Comparison of ENCODE assay signal across 9 mouse cellular contexts in the genomic region with DNA sequence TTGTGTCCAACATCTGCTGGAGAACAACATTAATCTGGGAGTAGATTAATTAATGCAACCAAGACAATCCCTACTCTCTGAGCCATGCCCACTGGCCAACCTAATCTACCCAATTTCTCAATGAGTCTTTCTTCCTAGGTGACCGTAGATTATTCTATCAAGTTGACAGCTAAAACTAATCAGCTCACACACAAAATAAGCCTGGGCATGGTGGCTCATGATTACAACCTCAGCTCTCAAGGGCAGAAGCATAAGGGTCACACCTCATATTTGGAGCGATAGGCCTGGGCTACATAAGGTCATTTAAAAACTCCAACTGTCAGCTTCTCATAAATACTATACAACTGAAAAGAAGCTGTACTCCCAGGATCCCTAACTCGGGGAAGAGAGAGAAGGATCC. TPM values are rescaled to one million over a fixed set of nuclear protein-coding genes. Genes with fewer than 3 reads are reported as not detected.
DNase-seq lines count a peak whose midpoint lies in the region; ATAC-seq and TF ChIP-seq lines count a peak whose summit lies in the region.
"Had no signal": no experiment of that assay in that cellular context is flagged by ENCODE, and none has a peak within 500 bp of the region (broad histone marks: within the 10 kb centered on the region; RNA-seq: fewer than 3 reads in every experiment).

No protein-coding gene starts in this region.

- no peaks in the 10 kb centered on the region for H3K9me3 ChIP-seq in heart, embryonic 15.5 days (replicated peaks)
- H3K9me3 ChIP-seq in MEL (replicated peaks; ENCODE audit: insufficient read depth, low read length): no peaks in the 10 kb centered on the region
- no peaks in the 10 kb centered on the region for H3K9me3 ChIP-seq in hindbrain, embryonic 10.5 days
- H3K9me3 ChIP-seq in midbrain, embryonic 11.5 days (ENCODE audit: control insufficient read depth, low read length): no peaks in the 10 kb centered on the region

- peaks cover 40% of the 10 kb centered on the region for H3K79me2 ChIP-seq in MEL (ENCODE audit: control insufficient read depth, insufficient read depth, low read length, poor library complexity)

- intact Hi-C loops in left cerebral cortex, postnatal 36 days (cut with DNase I): loop anchor here (2.0 kb wide), 1 partner anchor 105 kb away; the partner anchor contains the start of genes Mitd1 and Mrpl30

- peak overlapping the region; percentile 86 for H3K9ac ChIP-seq in heart, embryonic 15.5 days
- peak overlapping the region; percentile 90 for H3K9ac ChIP-seq in MEL (ENCODE audit: control insufficient read depth, low read depth, low read length, poor library complexity, severe bottlenecking)
- H3K9ac ChIP-seq in midbrain, embryonic 11.5 days (ENCODE audit: low read length): peak overlapping the region; percentile 72

- H3K27ac ChIP-seq in heart, embryonic 15.5 days: peak overlapping the region; percentile 95
- H3K27ac ChIP-seq in MEL (ENCODE audit: control insufficient read depth, low read depth, low read length): no peak overlapping the region
- peak overlapping the region; percentile 96 for H3K27ac ChIP-seq in hindbrain, embryonic 10.5 days
- no peak overlapping the region for H3K27ac ChIP-seq in midbrain, embryonic 11.5 days (ENCODE audit: low read depth, low read length)

- no peak for TF ChIP-seq RAD21 in MEL (IDR thresholded peaks at IDR 0.05; ENCODE audit: low read depth, low read length)

- peaks cover 38% of the 10 kb centered on the region for H3K36me3 ChIP-seq in heart, embryonic 15.5 days
- peaks cover 8 to 19% of the 10 kb centered on the region in 2 experiments for H3K36me3 ChIP-seq in MEL (ENCODE audit: control insufficient read depth in 1 of 2, insufficient read depth in 2 of 2, low read length in 2 of 2)
- peaks cover 44% of the 10 kb centered on the region for H3K36me3 ChIP-seq in hindbrain, embryonic 10.5 days
- H3K36me3 ChIP-seq in midbrain, embryonic 11.5 days (ENCODE audit: control insufficient read depth, insufficient read depth, low read length): peaks cover 9% of the 10 kb centered on the region; the same call in 1 of the 2 replicates

- TF ChIP-seq POLR2A in MEL (IDR thresholded peaks at IDR 0.05; ENCODE audit: control insufficient read depth in 1 of 2, insufficient read depth in 1 of 2, low read depth in 1 of 2, low read length in 2 of 2, poor library complexity in 1 of 2): no peak

- peak overlapping the region; percentile 91 for H3K4me2 ChIP-seq in heart, embryonic 15.5 days
- H3K4me2 ChIP-seq in midbrain, embryonic 11.5 days: peak overlapping the region; percentile 49

- H3K27me3 ChIP-seq in heart, embryonic 15.5 days: no peaks in the 10 kb centered on the region
- H3K27me3 ChIP-seq in MEL (ENCODE audit: control insufficient read depth in 1 of 2, insufficient read depth in 2 of 2, low read length in 2 of 2): no peaks in the 10 kb centered on the region
- no peaks in the 10 kb centered on the region for H3K27me3 ChIP-seq in hindbrain, embryonic 10.5 days (ENCODE audit: insufficient read depth, poor library complexity, severe bottlenecking)
- no peaks in the 10 kb centered on the region for H3K27me3 ChIP-seq in midbrain, embryonic 11.5 days (ENCODE audit: control insufficient read depth, insufficient read depth, low read length)

- no peak for ATAC-seq in heart, embryonic 15.5 days (replicated peaks; ENCODE audit: insufficient number of reproducible peaks, insufficient read depth, low FRiP score, low read depth)
- ATAC-seq in midbrain, embryonic 11.5 days (ENCODE audit: low FRiP score): no peak

- no peak for TF ChIP-seq CTCF in MEL (IDR thresholded peaks at IDR 0.05 in 2 of 3, conservative IDR thresholded peaks at IDR 0.05 in 1 of 3; ENCODE audit: control insufficient read depth in 1 of 3, insufficient read depth in 1 of 3, low read depth in 2 of 3, low read length in 3 of 3, poor library complexity in 1 of 3, severe bottlenecking in 1 of 3)

- peak overlapping the region; percentile 97 for H3K4me3 ChIP-seq in heart, embryonic 15.5 days
- peak overlapping the region; percentile 90 to 94 for H3K4me3 ChIP-seq in MEL (ENCODE audit: control insufficient read depth in 1 of 2, insufficient read depth in 1 of 2, low read depth in 2 of 2, low read length in 2 of 2)
- H3K4me3 ChIP-seq in hindbrain, embryonic 10.5 days: peak overlapping the region; percentile 98
- H3K4me3 ChIP-seq in midbrain, embryonic 11.5 days (ENCODE audit: low read depth, low read length): peak overlapping the region; percentile 93

- DNase-seq in heart, postnatal 4 days: no peak
- DNase-seq in MEL (ENCODE audit: low read depth, low spot score): no peak
- DNase-seq in hindbrain, embryonic 10.5 days (ENCODE audit: low spot score): no peak
- no peak for DNase-seq in midbrain, embryonic 11.5 days (ENCODE audit: low spot score, missing footprints)
- DNase-seq in adrenal gland, adult 2 months: no peak
- no peak for DNase-seq in spleen, adult 12 weeks (ENCODE audit: low spot score)
- no peak for DNase-seq in left cerebral cortex, postnatal 36 days (ENCODE audit: low spot score in 2 of 2)

- no peak for TF ChIP-seq EP300 in MEL (IDR thresholded peaks at IDR 0.05; ENCODE audit: low read depth in 1 of 2, low read length in 2 of 2)

- 35% methylated on average over 3 of the region's 3 CpGs for WGBS in heart, embryonic 15.5 days
- 45% methylated on average over 3 of the region's 3 CpGs for WGBS in hindbrain, embryonic 10.5 days
- WGBS in midbrain, embryonic 11.5 days: 55% methylated on average over 3 of the region's 3 CpGs

- peaks cover 20% of the 10 kb centered on the region for H3K4me1 ChIP-seq in heart, embryonic 15.5 days (replicated peaks)
- peaks cover 10 to 15% of the 10 kb centered on the region in 2 experiments for H3K4me1 ChIP-seq in MEL (ENCODE audit: control insufficient read depth in 1 of 2, insufficient read depth in 2 of 2, low read length in 2 of 2)
- peaks cover 18% of the 10 kb centered on the region for H3K4me1 ChIP-seq in hindbrain, embryonic 10.5 days (replicated peaks)
- H3K4me1 ChIP-seq in midbrain, embryonic 11.5 days (ENCODE audit: control insufficient read depth, insufficient read depth, low read length): peaks cover 13% of the 10 kb centered on the region

TF ChIP-seq in MEL, 35 proteins besides CTCF, POLR2A, EP300 and RAD21 (continues in another document):
- TF ChIP-seq MXI1 (IDR thresholded peaks at IDR 0.05; ENCODE audit: low read depth, low read length) (no peak), TAL1 (IDR thresholded peaks at IDR 0.05; ENCODE audit: low read length) (no peak), MAFK (IDR thresholded peaks at IDR 0.05; ENCODE audit: borderline replicate concordance, low read depth, low read length) (no peak), ZMIZ1 (IDR thresholded peaks at IDR 0.05; ENCODE audit: low read depth, low read length) (no peak), ZC3H11A (IDR thresholded peaks at IDR 0.05; ENCODE audit: low read depth, low read length) (no peak), MYB (IDR thresholded peaks at IDR 0.05; ENCODE audit: low read depth, low read length) (no peak), USF2 (IDR thresholded peaks at IDR 0.05; ENCODE audit: borderline replicate concordance in 1 of 2, insufficient read depth in 1 of 2, low read depth in 1 of 2, low read length in 2 of 2) (no peak), MAX (IDR thresholded peaks at IDR 0.05; ENCODE audit: low read length) (no peak), JUND (IDR thresholded peaks at IDR 0.05; ENCODE audit: low read depth, low read length) (no peak), POLR2AphosphoS5 (IDR thresholded peaks at IDR 0.05; ENCODE audit: borderline replicate concordance, low read depth, low read length) (no peak), ETS1 (IDR thresholded peaks at IDR 0.05; ENCODE audit: low read depth, low read length) (no peak), GABPA (IDR thresholded peaks at IDR 0.05; ENCODE audit: low read depth, low read length) (no peak), UBTF (IDR thresholded peaks at IDR 0.05; ENCODE audit: borderline replicate concordance, insufficient read depth, low read depth, low read length) (no peak), CHD1 (IDR thresholded peaks at IDR 0.05; ENCODE audit: low read depth, low read length) (no peak), SMC3 (IDR thresholded peaks at IDR 0.05; ENCODE audit: low read depth, low read length) (no peak)

RNA-seq across cellular contexts. Expression of gene Txndc9, which starts 1.5 kb away (rescaled TPM):
- 100 and 103 TPM in 2 replicates for polyA plus RNA-seq in heart, embryonic 15.5 days (2015; fragmentation: Nextera tagmentation; extraction: Ambion mirVana)
- 10 to 100 TPM; 67.9 to 72.0 TPM for total RNA-seq in heart, postnatal 4 days (2021)
- total RNA-seq in MEL (2012; rRNA removed): 59.5 and 65.5 TPM in 2 replicates
- polyA plus RNA-seq in MEL (2012; ENCODE audit: insufficient read depth in 1 of 2, insufficient read length in 2 of 2, low read depth in 1 of 2, low replicate concordance in 2 of 2, missing spikeins in 1 of 2): 100 to 1,000 TPM in 1 of 2 experiments, 10 to 100 TPM in 1; 74.6 to 102 TPM
- 166 and 167 TPM in 2 replicates for polyA plus RNA-seq in hindbrain, embryonic 10.5 days (2016; fragmentation: Nextera tagmentation; extraction: Ambion mirVana)
- polyA plus RNA-seq in midbrain, embryonic 11.5 days (2014; fragmentation: Nextera tagmentation; extraction: Ambion mirVana): 176 and 188 TPM in 2 replicates
- 10 to 100 TPM; 67.1 to 84.1 TPM for total RNA-seq in adrenal gland, adult 2 months (2021)
- polyA plus RNA-seq in adrenal gland, adult 2 months (2012; rRNA removed): 2.3 and 2.8 TPM in 2 replicates
- 10 to 100 TPM; 61.1 to 61.4 TPM for total RNA-seq in left cerebral cortex, postnatal 36 days (2021)

RNA-seq across cellular contexts. Expression of gene Eif5b, which starts 1.6 kb away (rescaled TPM):
- polyA plus RNA-seq in heart, embryonic 15.5 days (2015; fragmentation: Nextera tagmentation; extraction: Ambion mirVana): 16.8 and 18.7 TPM in 2 replicates
- 10 to 100 TPM; 36.4 to 36.7 TPM for total RNA-seq in heart, postnatal 4 days (2021)
- 24.2 and 30.3 TPM in 2 replicates for total RNA-seq in MEL (2012; rRNA removed)
- 100 to 1,000 TPM in 1 of 2 experiments, 10 to 100 TPM in 1; 67.2 to 186 TPM for polyA plus RNA-seq in MEL (2012; ENCODE audit: insufficient read depth in 1 of 2, insufficient read length in 2 of 2, low read depth in 1 of 2, low replicate concordance in 2 of 2, missing spikeins in 1 of 2)
- 16.4 and 25.6 TPM in 2 replicates for polyA plus RNA-seq in hindbrain, embryonic 10.5 days (2016; fragmentation: Nextera tagmentation; extraction: Ambion mirVana)
- 27.6 and 28.9 TPM in 2 replicates for polyA plus RNA-seq in midbrain, embryonic 11.5 days (2014; fragmentation: Nextera tagmentation; extraction: Ambion mirVana)
- total RNA-seq in adrenal gland, adult 2 months (2021): 10 to 100 TPM; 43.0 to 48.3 TPM
- 1.1 and 1.5 TPM in 2 replicates for polyA plus RNA-seq in adrenal gland, adult 2 months (2012; rRNA removed)
- total RNA-seq in left cerebral cortex, postnatal 36 days (2021): 10 to 100 TPM; 33.0 to 40.3 TPM

RNA-seq across cellular contexts. Expression of gene Lyg1, which starts 38.7 kb away (rescaled TPM):
- not detected in 2 replicates for polyA plus RNA-seq in heart, embryonic 15.5 days (2015; fragmentation: Nextera tagmentation; extraction: Ambion mirVana)
- total RNA-seq in heart, postnatal 4 days (2021): not detected
- total RNA-seq in MEL (2012; rRNA removed): not detected in 2 replicates
- not detected for polyA plus RNA-seq in MEL (2012; ENCODE audit: insufficient read depth in 1 of 2, insufficient read length in 2 of 2, low read depth in 1 of 2, low replicate concordance in 2 of 2, missing spikeins in 1 of 2)
- not detected in 2 replicates for polyA plus RNA-seq in hindbrain, embryonic 10.5 days (2016; fragmentation: Nextera tagmentation; extraction: Ambion mirVana)
- polyA plus RNA-seq in midbrain, embryonic 11.5 days (2014; fragmentation: Nextera tagmentation; extraction: Ambion mirVana): not detected in 2 replicates
- not detected for total RNA-seq in adrenal gland, adult 2 months (2021)
- not detected in 2 replicates for polyA plus RNA-seq in adrenal gland, adult 2 months (2012; rRNA removed)
- not detected for total RNA-seq in left cerebral cortex, postnatal 36 days (2021)
- total RNA-seq: gastrocnemius, adult 8-10 months had no signal

Comparison
In these comparisons a context has a peak if more than half of its experiments do, and no peak if none do; other contexts are left out.
1. H3K27ac ChIP-seq: peak in heart, embryonic 15.5 days (single experiment) and hindbrain, embryonic 10.5 days (single experiment); none in MEL (single experiment) and midbrain, embryonic 11.5 days (single experiment).
2. RNA of gene Txndc9, which starts 1.5 kb away (polyA plus RNA-seq): 176 to 188 TPM in midbrain, embryonic 11.5 days, 166 to 167 TPM in hindbrain, embryonic 10.5 days, 100 to 103 TPM in heart, embryonic 15.5 days and 74.6 to 102 TPM in MEL; 2.3 to 2.8 TPM in adrenal gland, adult 2 months; every median in the first group is over 10 times any median in the second.
3. Peak in every context shown above with its lines, with median percentiles within 50 percentile points of each other: H3K4me3 ChIP-seq and H3K9ac ChIP-seq.